Mouse (Mus musculus): ENCODE data around the gene L3mbtl4.
A peak's percentile ranks its signal among the peaks of the same experiment; 100 is the strongest.

Gene L3mbtl4

DNA sequence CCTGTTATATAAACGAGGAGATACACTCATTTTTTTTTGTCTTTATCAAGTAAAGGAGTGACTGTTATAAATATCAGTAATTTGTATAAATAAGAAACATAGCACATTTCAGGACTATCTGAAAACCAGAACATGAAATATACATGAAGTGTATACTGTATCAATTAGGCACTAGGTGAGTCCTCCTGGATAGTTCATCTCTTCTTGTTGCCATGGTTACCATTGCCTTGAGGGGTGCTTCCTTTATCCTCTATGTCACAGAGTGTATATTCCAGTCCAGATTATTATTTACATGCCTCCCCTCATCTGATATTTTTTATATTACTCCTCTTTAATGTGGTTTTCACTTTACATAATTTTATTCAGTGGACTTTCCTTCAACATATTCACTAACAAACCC is 392.9 kb downstream of the L3mbtl4 start:
- no peak for DNase-seq

DNA sequence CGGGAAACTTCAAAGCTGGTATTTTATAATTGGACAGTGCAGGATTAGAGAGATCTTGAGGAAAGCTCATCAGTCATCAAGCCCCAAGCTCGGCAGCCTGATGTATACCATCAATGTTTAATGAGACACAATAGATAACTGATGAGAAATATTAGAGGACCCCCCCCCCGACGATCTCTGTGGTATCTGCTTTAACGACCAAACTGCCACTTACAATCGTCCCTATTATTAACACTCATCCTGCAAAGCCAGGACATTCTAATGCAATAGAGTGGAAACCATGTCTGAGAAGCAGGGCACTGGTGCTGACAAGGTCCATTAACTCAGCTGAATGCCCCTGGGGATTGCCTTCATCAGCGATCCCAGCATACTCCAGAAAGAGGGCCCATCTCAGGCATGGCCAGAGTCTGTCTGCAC is 398.5 kb downstream of the L3mbtl4 start:
- DNase-seq, result no peak

DNA sequence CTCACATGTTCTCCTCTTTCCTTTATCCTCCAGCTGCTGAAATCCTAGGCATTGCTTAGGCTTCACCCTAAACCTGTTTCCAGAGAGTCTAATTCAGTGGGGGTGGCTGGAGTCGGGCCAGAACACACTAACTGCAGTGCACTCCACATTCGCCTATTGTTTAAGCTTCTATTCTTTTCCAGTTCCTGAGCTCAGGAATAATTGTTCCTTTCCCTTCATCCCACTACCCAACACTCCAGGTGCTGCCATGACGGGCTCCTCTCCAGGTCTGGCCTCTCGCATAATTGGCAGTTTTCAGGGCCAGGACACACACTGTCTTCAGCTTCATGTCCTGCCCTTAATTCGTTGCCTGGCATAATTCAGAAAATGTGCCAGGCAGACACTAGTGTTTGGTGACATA is 437.1 kb downstream of the L3mbtl4 start:
- no peak for DNase-seq

GRCm38 (mm10) chr17:68711350-68711749 is 437.8 kb downstream of the L3mbtl4 start:
- DNase-seq, result no peak

DNA sequence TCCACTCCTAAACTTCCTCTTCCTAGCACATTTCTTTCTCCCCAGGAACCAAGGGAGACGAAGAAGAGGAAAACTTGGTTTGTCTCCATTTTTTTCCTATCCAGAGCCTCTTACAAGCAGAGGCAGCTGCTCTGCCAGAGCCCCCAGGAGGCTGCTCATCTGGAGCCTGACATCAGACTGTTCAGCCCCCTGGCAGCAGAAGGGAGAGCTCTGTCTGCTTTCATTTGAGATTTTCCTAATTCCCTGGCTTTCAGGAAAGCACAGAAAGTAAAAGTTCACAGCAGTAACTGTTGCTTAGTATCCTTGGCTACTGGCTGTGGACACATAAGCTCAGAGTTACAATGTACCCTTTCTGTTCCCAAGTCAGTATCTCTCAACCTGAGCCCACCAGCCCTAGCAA is 474.7 kb downstream of the L3mbtl4 start:
- no peak for DNase-seq

GRCm38 (mm10) chr17:68750513-68750912 is 476.9 kb downstream of the L3mbtl4 start:
- DNase-seq, result no peak

- no peak for DNase-seq
These were observed 479.5 kb downstream of the L3mbtl4 start for GRCm38 (mm10) chr17:68753112-68753511.

GRCm38 (mm10) chr17:68754789-68755188 is 481.2 kb downstream of the L3mbtl4 start:
- DNase-seq, result no peak

DNA sequence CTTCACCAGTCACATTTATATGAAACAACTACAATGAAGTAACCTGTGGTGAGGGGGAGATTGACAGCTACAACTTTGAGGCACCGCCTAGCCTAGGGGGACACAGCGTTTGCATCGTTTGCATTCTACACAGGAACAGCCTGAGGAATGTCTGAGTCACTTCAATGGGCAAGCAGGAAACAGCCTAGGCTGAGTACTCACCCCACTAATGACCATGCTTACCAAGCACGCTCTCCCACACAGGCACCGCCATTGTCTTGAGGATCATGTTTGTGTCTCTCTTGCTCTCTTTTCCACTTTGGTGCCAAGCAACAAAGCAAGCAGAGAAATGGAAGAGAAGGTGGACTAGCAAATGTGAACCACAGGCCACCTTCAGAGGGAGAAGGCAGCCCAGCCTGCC is 484.8 kb downstream of the L3mbtl4 start:
- no peak for DNase-seq

- DNase-seq, result no peak
These were observed 485.3 kb downstream of the L3mbtl4 start for GRCm38 (mm10) chr17:68758936-68759335.

DNA sequence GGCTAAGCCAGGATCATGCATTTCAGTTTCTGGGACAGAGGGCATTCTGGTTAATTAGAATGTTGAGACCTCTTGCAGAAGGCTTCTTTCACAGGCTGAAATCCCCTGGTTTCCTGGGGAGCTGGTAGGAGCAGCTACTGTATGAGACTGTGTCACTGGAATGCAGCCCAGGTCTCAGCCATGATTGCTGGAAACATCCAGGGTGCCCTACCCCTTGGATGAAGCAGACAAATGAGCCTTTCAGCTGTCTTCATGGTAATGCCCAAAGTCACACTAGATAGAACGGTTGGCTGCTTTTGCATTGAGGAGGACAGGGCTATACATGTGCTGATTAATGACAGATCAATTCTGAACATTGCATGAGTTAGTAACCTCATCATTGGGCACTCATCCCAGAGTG is 486.4 kb downstream of the L3mbtl4 start:
- no peak for DNase-seq

- no peak for DNase-seq
These were observed 490.8 kb downstream of the L3mbtl4 start for GRCm38 (mm10) chr17:68764329-68764880.

GRCm38 (mm10) chr17:68769561-68769960 is 496.0 kb downstream of the L3mbtl4 start:
- DNase-seq, result no peak

GRCm38 (mm10) chr17:68771046-68771750 is 497.6 kb downstream of the L3mbtl4 start:
- peak; percentile 5 for DNase-seq

- DNase-seq, result no peak
These were observed 520.1 kb downstream of the L3mbtl4 start for GRCm38 (mm10) chr17:68793741-68794140.

GRCm38 (mm10) chr17:68826323-68826722 is 552.7 kb downstream of the L3mbtl4 start, which contains the start of gene Tmem200c:
Gene Tmem200c, plus strand, starts transcription at chr17:68826623.
- no peak for DNase-seq
